Mouse (Mus musculus) intestine, embryonic 14.5 days (tissue): ENCODE results near the gene Pdzd2. TPM values are rescaled to one million over a fixed set of nuclear protein-coding genes. Genes with fewer than 3 reads are reported as not detected.

Experiments
- ATAC-seq: fragments of 200-750 bp; cut with Nextera tagmentation; replicated peaks from 2 replicates; pipeline ENCODE4 v1.8.0; 2017; ENCODE audit warnings: low read depth, moderate number of reproducible peaks, moderate TSS enrichment, moderate library complexity; ENCODE audit not compliant: low FRiP score, low TSS enrichment
- DNase-seq: peaks from one replicate; pipeline ENCODE4 v3.0.0-alpha.2; 2018; ENCODE audit warnings: low spot score
- H3K27ac ChIP-seq: fragments of 300-500 bp; sonication (generic); 2 replicates; pipeline ENCODE4 v1.5.1; 2014; ENCODE audit warnings: low read depth, mild to moderate bottlenecking, control low read depth
- H3K27me3 ChIP-seq: fragments of 300-500 bp; sonication (generic); replicated peaks from 2 replicates; pipeline ENCODE4 v1.6.1; 2014; ENCODE audit warnings: low read length, control low read depth; ENCODE audit not compliant: control insufficient read depth, insufficient read depth
- H3K36me3 ChIP-seq: fragments of 300-500 bp; sonication (generic); 2 replicates; pipeline ENCODE4 v1.6.1; 2014; ENCODE audit warnings: low read length, control low read depth; ENCODE audit not compliant: control insufficient read depth, insufficient read depth
- H3K4me1 ChIP-seq: fragments of 300-500 bp; sonication (generic); replicated peaks from 2 replicates; pipeline ENCODE4 v1.6.1; 2014; ENCODE audit warnings: low read length, control low read depth, mixed read lengths; ENCODE audit not compliant: control insufficient read depth, insufficient read depth
- H3K4me2 ChIP-seq: fragments of 300-500 bp; sonication (generic); 2 replicates; pipeline ENCODE4 v1.6.1; 2014; ENCODE audit warnings: low read length
- H3K4me3 ChIP-seq: fragments of 300-500 bp; sonication (generic); 2 replicates; pipeline ENCODE4 v1.5.1; 2014; ENCODE audit warnings: low read depth, low read length, control low read depth, mixed read lengths
- H3K9ac ChIP-seq: fragments of 300-500 bp; sonication (generic); 2 replicates; pipeline ENCODE4 v1.6.1; 2014; ENCODE audit warnings: mild to moderate bottlenecking, low read length
- H3K9me3 ChIP-seq: fragments of 300-500 bp; sonication (generic); 2 replicates; pipeline ENCODE4 v1.6.1; 2016; ENCODE audit warnings: low read length, control low read depth; ENCODE audit not compliant: control insufficient read depth
- WGBS: fragments of 180-500 bp; shearing (Covaris S2); extraction: QIAGEN DNeasy Blood & Tissue Kit; methylation state at CpG from one replicate; pipeline ENCODE4 v1.1.7; 2014; 5-methylcytosine and 5-hydroxymethylcytosine counted together
- polyA plus RNA-seq: library from polyadenylated mRNA; unstranded; fragments of >200 nt; fragmentation: Nextera tagmentation; extraction: Ambion mirVana; gene quantifications from 2 replicates; pipeline ENCODE4 v1.2.1, GENCODE M21; 2014

Gene Pdzd2
- polyA plus RNA-seq, 1 experiment from 2014 or later = 16.2 TPM

DNA sequence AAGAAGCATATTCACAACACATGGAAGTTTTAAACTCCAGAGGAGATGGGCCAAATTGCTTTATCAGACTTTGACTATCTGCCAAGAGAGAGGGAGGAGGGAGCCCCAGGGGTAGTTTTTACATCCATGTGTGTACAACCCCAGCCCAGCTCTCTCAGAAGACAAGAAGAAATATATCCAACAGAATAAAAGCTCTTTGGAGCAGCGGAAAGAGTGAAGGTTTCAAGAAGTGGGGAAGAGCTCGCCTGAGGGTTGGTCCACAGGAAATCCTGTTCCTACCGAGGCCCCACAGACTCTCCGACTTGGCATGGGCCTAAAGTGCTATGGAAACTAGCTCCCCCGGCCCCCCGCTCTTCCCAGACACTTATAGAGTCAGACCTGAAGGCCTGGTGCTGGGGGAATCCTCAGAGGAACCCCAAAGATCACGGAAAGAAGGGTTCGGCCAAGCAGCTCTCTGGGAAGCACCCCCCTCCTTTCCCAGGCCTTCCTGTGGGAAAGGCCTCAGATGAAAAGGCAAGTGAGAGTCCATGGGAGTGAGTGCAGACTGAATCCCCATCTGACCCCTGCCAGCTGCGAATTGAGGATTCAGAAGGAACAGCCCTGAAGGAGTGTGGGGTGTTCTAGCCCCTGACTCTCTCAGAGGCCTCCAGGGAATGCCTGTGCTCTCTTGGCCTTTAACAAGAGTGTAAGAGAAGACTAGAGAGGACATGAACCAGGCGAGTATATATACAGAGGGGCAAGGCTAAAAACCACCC, 134.3 kb downstream of the Pdzd2 start:
- Histone ChIP-seq H3K36me3 (no peaks in the 10 kb centered on the region), H3K9me3 (no peaks in the 10 kb centered on the region), H3K27ac (peak overlapping the region; percentile 65), H3K4me2 (no peak overlapping the region), H3K4me1 (peaks cover 7% of the 10 kb centered on the region; the same call in 1 of the 2 replicates), H3K4me3 (no peak overlapping the region), H3K27me3 (no peaks in the 10 kb centered on the region), H3K9ac (no peak overlapping the region)
- 53% methylated on average over 10 of the region's 10 CpGs for WGBS
- 0 out of 2 replicates have a peak, but pooled peaks have one; percentile 42 for ATAC-seq
- no peak for DNase-seq

DNA sequence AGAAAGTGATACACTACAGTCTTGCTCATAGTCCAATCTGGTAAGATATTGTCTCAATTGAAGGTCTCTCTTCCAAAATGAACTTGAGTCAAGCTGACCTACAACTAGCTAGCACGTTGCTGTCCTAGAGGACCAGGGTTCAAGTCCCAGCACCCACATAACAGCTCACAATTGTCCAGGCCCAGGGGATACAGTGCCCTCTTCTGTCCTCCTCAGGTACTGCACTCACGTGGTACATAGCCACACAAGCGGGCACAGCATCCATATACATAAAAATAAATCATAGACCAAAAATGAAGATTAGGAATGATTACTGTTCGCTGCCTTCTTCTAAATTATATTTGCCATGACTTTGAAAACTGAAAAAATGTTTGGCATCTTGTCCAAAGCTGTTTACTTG, 136.1 kb downstream of the Pdzd2 start:
- WGBS = 96% methylated on average over 4 of the region's 4 CpGs
- no peak overlapping the region for H3K4me2 ChIP-seq
- H3K27ac ChIP-seq = no peak overlapping the region
- no peaks in the 10 kb centered on the region for H3K27me3 ChIP-seq
- no peak for ATAC-seq
- no peak for DNase-seq
- H3K9ac ChIP-seq = no peak overlapping the region
- H3K36me3 ChIP-seq = no peaks in the 10 kb centered on the region
- H3K4me3 ChIP-seq = no peak overlapping the region
- H3K4me1 ChIP-seq = peaks cover 7% of the 10 kb centered on the region; the same call in 1 of the 2 replicates
- no peaks in the 10 kb centered on the region for H3K9me3 ChIP-seq

GRCm38 (mm10) chr15:12593094-12593493, 146.6 kb downstream of the Pdzd2 start:
- 61% methylated on average over 4 of the region's 4 CpGs for WGBS
- Histone ChIP-seq H3K9me3 (no peaks in the 10 kb centered on the region), H3K36me3 (no peaks in the 10 kb centered on the region), H3K27ac (no peak overlapping the region), H3K4me3 (no peak overlapping the region), H3K27me3 (no peaks in the 10 kb centered on the region), H3K9ac (no peak overlapping the region), H3K4me1 (no peaks in the 10 kb centered on the region), H3K4me2 (no peak overlapping the region)
- DNase-seq (no peak), ATAC-seq (no peak)

DNA sequence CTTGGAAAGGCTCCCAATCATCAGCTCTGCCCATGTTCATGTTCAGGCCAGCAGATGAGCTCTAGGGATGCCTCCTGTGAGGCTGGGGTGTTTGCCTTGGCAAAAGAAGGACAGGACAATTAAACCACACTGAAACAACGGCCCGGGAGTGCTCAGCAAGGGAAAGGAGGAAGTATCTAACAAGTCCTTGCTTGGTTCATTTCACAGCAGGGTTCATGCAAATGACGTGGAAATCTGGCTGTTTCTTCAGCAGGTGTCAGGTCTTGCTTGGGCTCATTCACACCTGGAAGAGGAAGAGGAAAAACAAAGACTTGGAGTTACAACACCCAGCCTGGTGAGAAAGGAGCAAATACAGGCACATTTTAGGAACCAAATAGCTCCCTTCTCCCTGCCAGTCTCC, 147.1 kb downstream of the Pdzd2 start:
- Histone ChIP-seq H3K9ac (no peak overlapping the region), H3K27ac (no peak overlapping the region), H3K9me3 (no peaks in the 10 kb centered on the region), H3K36me3 (no peaks in the 10 kb centered on the region), H3K27me3 (no peaks in the 10 kb centered on the region), H3K4me3 (no peak overlapping the region), H3K4me2 (no peak overlapping the region), H3K4me1 (no peaks in the 10 kb centered on the region)
- DNase-seq (no peak), ATAC-seq (no peak)
- WGBS = 33% methylated on average over 3 of the region's 3 CpGs

DNA sequence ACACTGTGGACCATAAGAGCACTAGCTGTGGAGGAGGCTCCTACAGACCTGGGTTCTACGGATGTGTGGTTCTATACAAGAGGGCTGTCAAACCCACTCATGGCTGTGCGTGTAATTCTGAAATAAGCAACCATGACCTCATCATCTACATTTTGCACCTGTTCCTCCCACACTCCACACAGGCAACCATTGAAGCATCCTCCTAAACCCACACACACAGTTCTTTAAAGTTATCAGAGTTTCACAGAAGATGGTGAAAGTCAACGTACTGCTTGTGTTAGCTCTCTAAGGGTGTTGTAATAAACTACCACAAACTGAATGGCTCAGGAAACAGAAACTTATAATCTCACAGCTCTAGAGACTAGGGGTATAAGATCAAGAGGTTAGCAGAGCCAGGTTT, 151.1 kb downstream of the Pdzd2 start:
- 88% methylated on average over 3 of the region's 3 CpGs for WGBS
- no peaks in the 10 kb centered on the region for H3K36me3 ChIP-seq
- no peak for ATAC-seq
- H3K4me3 ChIP-seq = no peak overlapping the region
- no peak for DNase-seq
- H3K9ac ChIP-seq = no peak overlapping the region
- no peaks in the 10 kb centered on the region for H3K4me1 ChIP-seq
- H3K4me2 ChIP-seq = no peak overlapping the region
- no peak overlapping the region for H3K27ac ChIP-seq
- no peaks in the 10 kb centered on the region for H3K27me3 ChIP-seq
- H3K9me3 ChIP-seq = no peaks in the 10 kb centered on the region

GRCm38 (mm10) chr15:12586852-12587424, 152.8 kb downstream of the Pdzd2 start:
- Histone ChIP-seq H3K9ac (no peak overlapping the region), H3K4me3 (no peak overlapping the region), H3K4me1 (no peaks in the 10 kb centered on the region), H3K4me2 (no peak overlapping the region), H3K27ac (no peak overlapping the region), H3K27me3 (no peaks in the 10 kb centered on the region), H3K36me3 (no peaks in the 10 kb centered on the region), H3K9me3 (no peaks in the 10 kb centered on the region)
- 78% methylated on average over 4 of the region's 4 CpGs for WGBS
- DNase-seq (no peak), ATAC-seq (no peak)

GRCm38 (mm10) chr15:12586154-12586553, 153.6 kb downstream of the Pdzd2 start:
- Histone ChIP-seq H3K4me2 (no peak overlapping the region), H3K36me3 (no peaks in the 10 kb centered on the region), H3K4me1 (no peaks in the 10 kb centered on the region), H3K27me3 (no peaks in the 10 kb centered on the region), H3K9ac (no peak overlapping the region), H3K4me3 (no peak overlapping the region), H3K27ac (no peak overlapping the region), H3K9me3 (no peaks in the 10 kb centered on the region)
- ATAC-seq (peak; percentile 84), DNase-seq (peak; percentile 74)
- WGBS = 5% methylated on average over 5 of the region's 5 CpGs

- 67% methylated on average over 3 of the region's 3 CpGs for WGBS
- H3K36me3 ChIP-seq = no peaks in the 10 kb centered on the region
- H3K9me3 ChIP-seq = no peaks in the 10 kb centered on the region
- no peaks in the 10 kb centered on the region for H3K27me3 ChIP-seq
- H3K4me3 ChIP-seq = no peak overlapping the region
- no peak overlapping the region for H3K9ac ChIP-seq
- H3K4me2 ChIP-seq = no peak overlapping the region
- no peaks in the 10 kb centered on the region for H3K4me1 ChIP-seq
- ATAC-seq = no peak
- no peak for DNase-seq
- no peak overlapping the region for H3K27ac ChIP-seq
Observed at GRCm38 (mm10) chr15:12583051-12583450, 156.7 kb downstream of the Pdzd2 start.

GRCm38 (mm10) chr15:12582471-12582870, 157.3 kb downstream of the Pdzd2 start:
- Histone ChIP-seq H3K27me3 (no peaks in the 10 kb centered on the region), H3K27ac (no peak overlapping the region), H3K4me2 (no peak overlapping the region), H3K4me3 (no peak overlapping the region), H3K4me1 (peaks cover under 1% of the 10 kb centered on the region; the same call in 1 of the 2 replicates), H3K9ac (no peak overlapping the region), H3K36me3 (no peaks in the 10 kb centered on the region), H3K9me3 (no peaks in the 10 kb centered on the region)
- DNase-seq (no peak), ATAC-seq (no peak)
